Mouse (Mus musculus): ENCODE results near the gene Olfr888. TPM values are rescaled to one million over a fixed set of nuclear protein-coding genes. Genes with fewer than 3 reads are reported as not detected.

Olfr888 gene
- polyA plus RNA-seq (2016; fragmentation: Nextera tagmentation; extraction: Ambion mirVana) = not detected in 2 replicates

- H3K4me3 ChIP-seq = no peak within 1 kb of the TSS
- H3K27ac ChIP-seq = no peak within 1 kb of the TSS
- no peak for ATAC-seq (ENCODE audit: low FRiP score, low read depth)
- no peaks in the 10 kb centered on the region for H3K36me3 ChIP-seq
- H3K9ac ChIP-seq = no peak within 1 kb of the TSS
- H3K4me2 ChIP-seq (replicated peaks) = no peak within 1 kb of the TSS
- H3K4me1 ChIP-seq = no peaks in the 10 kb centered on the region
- no peaks in the 10 kb centered on the region for H3K9me3 ChIP-seq
- WGBS = 82% methylated on average over 1 of the region's 1 CpGs
- H3K27me3 ChIP-seq (replicated peaks) = no peaks in the 10 kb centered on the region
Measured at GRCm38 (mm10) chr9:38107828-38108227, at the start of gene Olfr888. Gene Olfr888, plus strand, starts transcription at chr9:38108128.

GRCm38 (mm10) chr9:38061022-38061421, 46.9 kb upstream of the Olfr888 start, which contains the start of gene Olfr885:
Gene Olfr885, plus strand, starts transcription at chr9:38061322.
- Histone ChIP-seq H3K9me3 (no peaks in the 10 kb centered on the region), H3K4me2 (replicated peaks) (no peak within 1 kb of the TSS), H3K9ac (no peak within 1 kb of the TSS), H3K27me3 (replicated peaks) (no peaks in the 10 kb centered on the region), H3K4me1 (no peaks in the 10 kb centered on the region), H3K4me3 (no peak within 1 kb of the TSS), H3K36me3 (no peaks in the 10 kb centered on the region), H3K27ac (no peak within 1 kb of the TSS)
- ATAC-seq (ENCODE audit: low FRiP score, low read depth) = no peak
- 89% methylated on average over 3 of the region's 3 CpGs for WGBS

GRCm38 (mm10) chr9:38083772-38084171, 24.2 kb upstream of the Olfr888 start, which contains the start of gene Olfr887:
Gene Olfr887, plus strand, starts transcription at chr9:38084072.
- ATAC-seq (ENCODE audit: low FRiP score, low read depth) = no peak
- 81% methylated on average over 1 of the region's 1 CpGs for WGBS

GRCm38 (mm10) chr9:38114898-38115297, 7.0 kb downstream of the Olfr888 start, which contains the start of gene Olfr889:
Gene Olfr889, plus strand, starts transcription at chr9:38115198.
- Histone ChIP-seq H3K9me3 (no peaks in the 10 kb centered on the region), H3K27me3 (replicated peaks) (no peaks in the 10 kb centered on the region), H3K9ac (no peak within 1 kb of the TSS), H3K4me1 (no peaks in the 10 kb centered on the region), H3K4me2 (replicated peaks) (no peak within 1 kb of the TSS), H3K36me3 (no peaks in the 10 kb centered on the region), H3K27ac (no peak within 1 kb of the TSS), H3K4me3 (no peak within 1 kb of the TSS)
- no peak for ATAC-seq (ENCODE audit: low FRiP score, low read depth)

More at GRCm38 (mm10) chr9:38083772-38084171, 24.2 kb upstream of the Olfr888 start, which contains the start of gene Olfr887:
- H3K9ac ChIP-seq = no peak within 1 kb of the TSS
- no peak within 1 kb of the TSS for H3K4me2 ChIP-seq (replicated peaks)
- no peaks in the 10 kb centered on the region for H3K9me3 ChIP-seq
- H3K36me3 ChIP-seq = no peaks in the 10 kb centered on the region
- H3K4me1 ChIP-seq = no peaks in the 10 kb centered on the region
- no peak within 1 kb of the TSS for H3K27ac ChIP-seq
- H3K27me3 ChIP-seq (replicated peaks) = no peaks in the 10 kb centered on the region
- no peak within 1 kb of the TSS for H3K4me3 ChIP-seq

GRCm38 (mm10) chr9:38142217-38142616, 34.3 kb downstream of the Olfr888 start, which contains the start of gene Olfr890:
Gene Olfr890, plus strand, starts transcription at chr9:38142517.
- H3K9me3 ChIP-seq = no peaks in the 10 kb centered on the region
- H3K27ac ChIP-seq = no peak within 1 kb of the TSS
- no peaks in the 10 kb centered on the region for H3K4me1 ChIP-seq
- no peak within 1 kb of the TSS for H3K4me2 ChIP-seq (replicated peaks)
- ATAC-seq (ENCODE audit: low FRiP score, low read depth) = no peak
- no peak within 1 kb of the TSS for H3K4me3 ChIP-seq
- H3K27me3 ChIP-seq (replicated peaks) = no peaks in the 10 kb centered on the region
- H3K36me3 ChIP-seq = no peaks in the 10 kb centered on the region
- no peak within 1 kb of the TSS for H3K9ac ChIP-seq

Other genes starting within 250 kb of the Olfr888 start
- not detected in 2 replicates for gene Olfr145, start 211.4 kb upstream of the Olfr888 start, polyA plus RNA-seq (2016; fragmentation: Nextera tagmentation; extraction: Ambion mirVana)
- gene Olfr878, start 190.3 kb upstream of the Olfr888 start, polyA plus RNA-seq (2016; fragmentation: Nextera tagmentation; extraction: Ambion mirVana) = not detected in 2 replicates
- gene Olfr881, start 116.3 kb upstream of the Olfr888 start, polyA plus RNA-seq (2016; fragmentation: Nextera tagmentation; extraction: Ambion mirVana) = not detected in 2 replicates
- gene Olfr883, start 82.3 kb upstream of the Olfr888 start, polyA plus RNA-seq (2016; fragmentation: Nextera tagmentation; extraction: Ambion mirVana) = not detected in 2 replicates
- not detected in 2 replicates for gene Olfr884, start 61.6 kb upstream of the Olfr888 start, polyA plus RNA-seq (2016; fragmentation: Nextera tagmentation; extraction: Ambion mirVana)
- not detected in 2 replicates for gene Olfr885, start 46.8 kb upstream of the Olfr888 start, polyA plus RNA-seq (2016; fragmentation: Nextera tagmentation; extraction: Ambion mirVana)
- not detected in 2 replicates for gene Olfr887, start 24.1 kb upstream of the Olfr888 start, polyA plus RNA-seq (2016; fragmentation: Nextera tagmentation; extraction: Ambion mirVana)
- 0.09 and 0.11 TPM in 2 replicates for gene Olfr889, start 7.1 kb downstream of the Olfr888 start, polyA plus RNA-seq (2016; fragmentation: Nextera tagmentation; extraction: Ambion mirVana)
- not detected in 2 replicates for gene Olfr890, start 34.4 kb downstream of the Olfr888 start, polyA plus RNA-seq (2016; fragmentation: Nextera tagmentation; extraction: Ambion mirVana)
- not detected in 2 replicates for gene Olfr891, start 72.7 kb downstream of the Olfr888 start, polyA plus RNA-seq (2016; fragmentation: Nextera tagmentation; extraction: Ambion mirVana)
- gene Olfr893, start 100.2 kb downstream of the Olfr888 start, polyA plus RNA-seq (2016; fragmentation: Nextera tagmentation; extraction: Ambion mirVana) = not detected in 2 replicates
- not detected in 2 replicates for gene Olfr894, start 109.9 kb downstream of the Olfr888 start, polyA plus RNA-seq (2016; fragmentation: Nextera tagmentation; extraction: Ambion mirVana)
- not detected in 2 replicates for gene Olfr143, start 144.6 kb downstream of the Olfr888 start, polyA plus RNA-seq (2016; fragmentation: Nextera tagmentation; extraction: Ambion mirVana)
- not detected in 2 replicates for gene Olfr895, start 159.7 kb downstream of the Olfr888 start, polyA plus RNA-seq (2016; fragmentation: Nextera tagmentation; extraction: Ambion mirVana)
- not detected in 2 replicates for gene Olfr896-ps1, start 183.0 kb downstream of the Olfr888 start, polyA plus RNA-seq (2016; fragmentation: Nextera tagmentation; extraction: Ambion mirVana)
- gene Olfr25, start 220.9 kb downstream of the Olfr888 start, polyA plus RNA-seq (2016; fragmentation: Nextera tagmentation; extraction: Ambion mirVana) = not detected in 2 replicates
- gene Olfr898, start 240.3 kb downstream of the Olfr888 start, polyA plus RNA-seq (2016; fragmentation: Nextera tagmentation; extraction: Ambion mirVana) = not detected in 2 replicates

Measured in neural tube, embryonic 12.5 days (tissue).